Mouse (Mus musculus) adrenal gland, postnatal 36 days (tissue): ENCODE data around the gene Rbsn. TPM values are rescaled to one million over a fixed set of nuclear protein-coding genes. Genes with fewer than 3 reads are reported as not detected.

Source experiments
- DNase-seq, 2 experiments: peaks; one replicate each; pipeline ENCODE4 v3.0.0; 2021; ENCODE audit warnings: mixed read lengths in 1 of 2
- long read RNA-seq, 2 experiments: library from polyadenylated mRNA; stranded (forward); transcript quantifications; one replicate each; pipeline ENCODE4 v2.0.0; 2021; ENCODE audit warnings: borderline sequencing depth in 2 of 2
- total RNA-seq, 2 experiments: library from RNA; stranded (reverse); gene quantifications; 2 replicates each; pipeline ENCODE4 v1.2.3; 2021

Rbsn gene
- total RNA-seq, result 10 to 100 TPM; 20.4 to 23.1 TPM
- long read RNA-seq, experiment 1, full-length matches to known transcripts, result 7 of 19 reads
- long read RNA-seq, experiment 1, partial matches to known transcripts, result 3 of 19 reads
- long read RNA-seq, experiment 1, other reads (novel, unspliced or antisense), result 9 of 19 reads
- long read RNA-seq, experiment 2, full-length matches to known transcripts, result 3 of 5 reads
- long read RNA-seq, experiment 2, partial matches to known transcripts, result 0 of 5 reads
- long read RNA-seq, experiment 2, other reads (novel, unspliced or antisense), result 2 of 5 reads

DNA sequence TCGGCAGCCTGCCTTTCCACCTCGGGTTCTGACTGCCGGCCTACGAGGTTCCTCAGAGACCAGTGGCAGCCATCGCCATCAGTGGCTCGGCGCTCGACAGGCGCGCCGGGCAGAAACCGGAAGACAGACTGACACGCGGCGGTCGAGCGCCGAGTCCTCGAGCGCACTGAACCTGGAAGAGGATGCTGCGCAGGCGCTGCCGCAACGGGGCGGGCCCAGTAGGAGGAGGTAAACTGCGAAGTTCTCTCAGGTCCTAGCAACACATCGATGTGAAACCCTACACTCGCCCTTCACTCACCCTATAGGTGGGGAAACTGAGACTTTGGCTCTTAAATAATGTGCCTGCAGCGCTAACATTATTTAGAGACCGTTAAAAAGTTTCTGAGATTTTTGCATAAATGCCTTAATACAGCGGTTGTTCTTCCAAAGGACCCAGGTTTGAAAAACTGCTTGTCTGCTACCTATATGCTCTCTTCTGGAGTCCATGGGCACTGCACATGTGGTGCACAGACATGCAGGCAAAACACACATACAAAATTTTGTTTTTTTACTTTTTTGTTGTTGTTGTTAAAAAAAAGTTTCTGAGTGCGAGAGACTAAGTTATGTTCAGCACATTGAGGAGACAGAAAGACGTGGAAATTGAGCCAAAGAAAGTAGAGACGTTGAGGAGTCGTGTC lies at the start of gene Rbsn:
Rbsn (minus strand) TSS at position 153 of the 677 bp plus-strand sequence.
- peak; percentile 94 to 97 for DNase-seq

GRCm38 (mm10) chr6:92261162-92261843 lies 46.6 kb upstream of the Rbsn start:
- DNase-seq, result no peak

- no peak for DNase-seq
Observed at GRCm38 (mm10) chr6:92255346-92255745, 40.6 kb upstream of the Rbsn start.

DNA sequence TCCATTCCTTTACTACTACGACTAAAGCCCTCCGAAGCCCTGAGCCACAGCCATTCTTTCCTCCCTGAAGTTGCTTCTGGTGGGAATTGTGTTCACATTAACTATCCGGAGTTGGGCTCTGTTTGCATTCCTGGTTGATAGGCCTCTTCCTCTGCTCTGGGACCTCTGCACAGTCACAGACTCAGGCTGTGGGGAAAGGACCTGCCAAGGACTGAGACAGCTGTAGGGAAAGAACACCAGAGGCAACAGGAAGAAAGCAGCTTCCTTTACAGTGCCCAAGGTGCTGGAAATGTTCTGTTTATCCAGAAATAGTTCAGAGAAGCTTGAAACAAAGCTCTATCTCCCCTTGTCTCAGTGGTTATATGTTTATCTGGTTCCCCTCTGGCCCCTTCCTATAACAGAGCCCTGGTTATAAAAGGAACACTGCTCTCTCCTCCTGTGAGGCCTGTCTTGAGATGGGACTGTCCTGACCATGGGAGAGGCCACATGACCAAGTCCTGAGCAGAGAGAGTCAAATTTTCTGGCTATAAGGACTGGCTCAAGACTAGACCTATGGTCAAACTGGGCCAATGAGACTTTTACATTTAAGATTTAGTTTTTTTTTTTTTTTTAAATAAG lies 38.6 kb upstream of the Rbsn start:
- DNase-seq, result no peak

GRCm38 (mm10) chr6:92247215-92247919 lies 32.6 kb upstream of the Rbsn start:
- DNase-seq, result no peak

DNA sequence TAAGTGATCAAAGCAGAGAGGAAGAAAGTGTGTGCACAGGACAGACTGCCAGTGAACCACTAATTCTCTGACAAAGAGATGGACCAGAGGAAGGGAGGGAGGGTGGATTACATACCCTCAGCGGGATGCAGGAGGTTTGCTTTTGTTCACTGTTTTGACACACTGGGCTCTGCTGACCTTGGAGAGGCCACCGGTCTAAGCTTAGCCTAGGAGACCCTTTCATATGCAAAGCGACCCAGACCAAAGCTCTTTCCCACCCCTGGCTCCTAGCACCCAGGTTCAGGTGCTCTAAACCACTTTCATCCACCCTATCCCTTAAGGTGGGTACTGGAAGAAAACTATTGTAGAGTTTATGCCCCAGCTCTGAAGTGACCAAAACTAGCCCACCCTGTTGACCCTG lies 31.6 kb upstream of the Rbsn start:
- DNase-seq, result no peak

- no peak for DNase-seq
Observed at GRCm38 (mm10) chr6:92244591-92244990, 29.9 kb upstream of the Rbsn start, which contains the start of gene Trh. Gene Trh (minus strand): TSS chr6:92244650.

- peak; percentile 66 to 76 for DNase-seq
Observed at GRCm38 (mm10) chr6:92241178-92241906, 26.6 kb upstream of the Rbsn start.

- DNase-seq, result no peak
Observed at GRCm38 (mm10) chr6:92235036-92235435, 20.3 kb upstream of the Rbsn start.

DNA sequence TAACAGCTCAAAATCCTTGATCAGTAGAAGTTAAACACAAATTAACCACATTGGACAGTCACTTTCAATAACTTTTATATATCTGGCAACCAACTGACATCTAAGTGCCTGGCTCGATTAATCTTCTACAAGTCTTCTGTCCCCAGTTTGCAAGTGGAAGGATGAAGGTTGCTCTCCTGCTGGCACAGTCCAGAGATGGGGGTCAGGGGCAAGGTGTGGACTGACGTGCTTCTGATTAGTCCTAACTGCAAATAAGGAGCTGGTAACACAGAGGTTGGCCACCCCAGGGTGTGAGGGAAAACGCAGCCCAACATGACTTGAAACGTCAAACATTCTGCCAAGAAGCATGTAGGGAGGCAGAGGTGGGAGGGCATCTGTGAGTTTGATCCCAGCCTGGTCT lies 17.0 kb upstream of the Rbsn start:
- no peak for DNase-seq

GRCm38 (mm10) chr6:92231356-92231755 lies 16.6 kb upstream of the Rbsn start:
- peak in 1 of 2 experiments; percentile 9 for DNase-seq

GRCm38 (mm10) chr6:92229586-92229985 lies 14.9 kb upstream of the Rbsn start:
- DNase-seq, result no peak

DNA sequence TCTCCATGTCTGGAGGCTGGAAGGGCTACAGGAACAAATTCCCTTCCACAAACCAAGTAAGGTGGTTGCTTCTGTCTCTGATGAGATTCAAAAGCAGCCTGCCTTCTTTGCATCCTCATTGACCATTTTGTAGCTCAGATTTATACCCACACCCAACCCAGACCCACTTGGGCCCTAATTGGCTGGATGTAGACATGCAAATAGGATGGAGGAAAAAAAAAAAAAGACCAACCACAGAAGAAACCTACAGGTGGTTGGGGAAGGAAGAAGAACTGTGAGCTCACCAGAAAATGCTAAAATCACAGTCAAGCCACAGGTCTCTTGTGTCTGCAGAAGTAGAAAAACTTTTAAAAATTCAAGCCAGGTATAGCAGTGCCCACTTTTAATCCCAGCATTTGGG lies 14.4 kb upstream of the Rbsn start:
- DNase-seq, result no peak

DNA sequence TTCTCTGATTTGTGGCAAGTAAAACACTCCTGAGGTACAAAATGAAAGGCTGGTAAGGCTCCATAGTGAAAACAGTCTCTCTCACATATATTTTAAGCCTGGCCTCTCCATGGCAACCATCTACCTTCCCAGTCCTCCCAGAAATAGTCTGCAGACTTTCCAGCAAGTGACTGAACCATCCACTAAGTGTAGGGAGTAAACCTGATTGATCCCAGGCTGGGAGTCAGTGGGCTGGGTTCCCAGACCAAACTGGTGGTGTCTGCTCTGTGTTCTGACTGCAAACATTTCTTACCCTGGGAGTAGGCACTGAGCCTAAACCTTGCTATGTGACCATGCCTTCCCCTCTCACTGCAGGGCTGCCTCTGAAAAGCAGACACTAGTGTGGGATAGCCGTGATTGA lies 10.3 kb upstream of the Rbsn start:
- no peak for DNase-seq

DNA sequence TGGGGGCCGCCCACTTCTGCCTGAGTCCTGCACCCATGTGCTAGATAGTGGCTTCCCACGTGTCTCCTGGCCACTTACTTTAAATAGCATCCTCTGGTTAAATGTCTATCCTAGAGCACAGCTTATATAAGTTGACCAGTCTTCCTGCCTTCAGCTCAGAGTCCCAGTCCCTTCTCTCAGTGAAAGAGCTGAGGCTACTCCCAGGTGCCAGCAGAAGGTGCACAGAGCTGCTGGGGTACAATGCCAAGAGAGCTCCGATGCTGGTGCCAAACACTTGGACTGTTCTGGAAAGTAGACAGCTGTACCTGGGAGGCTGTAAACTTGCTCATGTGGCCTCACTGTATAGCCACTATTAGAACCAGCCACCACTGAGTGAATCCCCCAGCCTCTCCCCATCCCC lies 7.3 kb upstream of the Rbsn start:
- DNase-seq, result no peak

DNA sequence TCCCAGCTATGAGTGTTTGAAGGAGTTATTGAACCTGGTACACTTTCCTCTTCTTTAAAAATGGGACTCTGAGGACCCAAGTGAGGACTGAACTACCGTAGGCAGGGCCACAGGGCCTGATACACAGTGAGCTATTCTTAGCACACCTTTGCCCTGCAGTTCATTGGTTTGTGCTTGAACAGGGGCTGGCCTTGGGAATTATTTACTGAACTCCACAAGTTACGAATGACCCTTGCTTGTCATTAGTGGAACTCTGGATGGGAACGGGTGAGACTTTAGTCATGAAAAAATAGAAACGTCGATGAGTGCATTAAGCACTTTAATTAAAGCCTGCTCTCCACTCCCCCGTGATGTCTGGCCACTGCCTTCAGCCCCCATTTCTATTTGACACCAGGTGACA lies 6.9 kb upstream of the Rbsn start:
- DNase-seq, result no peak

- peak; percentile 40 to 58 for DNase-seq
Observed at GRCm38 (mm10) chr6:92219445-92219844, 4.7 kb upstream of the Rbsn start.

DNA sequence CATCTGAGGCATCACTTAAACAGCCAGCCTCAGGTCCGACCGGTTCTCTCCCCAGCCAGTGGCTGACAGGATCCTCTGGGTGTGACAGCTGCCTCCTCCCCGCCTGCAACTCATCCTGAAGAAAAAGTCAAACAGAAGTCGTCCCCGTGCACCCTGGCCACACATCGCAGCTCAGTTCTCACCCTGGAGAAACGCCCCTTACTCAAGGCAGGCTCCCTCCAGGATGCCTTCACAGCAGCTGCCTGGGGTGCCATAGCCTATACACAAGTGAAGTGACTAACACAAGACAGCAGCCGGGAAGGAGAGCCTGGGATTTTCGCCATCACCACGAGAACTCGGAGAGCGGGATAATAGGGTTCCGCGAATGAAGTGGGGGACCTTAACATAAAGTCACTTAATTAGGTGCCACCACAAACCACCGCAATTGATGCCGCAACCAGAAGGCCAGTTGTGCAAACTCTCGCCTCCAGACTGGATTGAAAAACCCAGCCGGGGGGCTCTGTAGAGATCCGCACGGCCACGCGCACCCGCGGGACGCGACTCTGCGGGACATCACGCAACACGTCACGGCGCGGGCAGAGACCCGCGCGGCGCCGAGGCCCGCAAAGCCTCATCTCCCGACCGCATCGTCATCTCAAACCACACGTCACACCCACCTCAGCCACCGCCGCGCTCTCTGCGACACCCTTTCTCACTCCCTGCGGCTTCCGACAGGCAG lies 511 bp downstream of the Rbsn start:
- peak in 1 of 2 experiments; percentile 7 for DNase-seq

GRCm38 (mm10) chr6:92199414-92199813 lies 15.3 kb downstream of the Rbsn start:
- no peak for DNase-seq

DNA sequence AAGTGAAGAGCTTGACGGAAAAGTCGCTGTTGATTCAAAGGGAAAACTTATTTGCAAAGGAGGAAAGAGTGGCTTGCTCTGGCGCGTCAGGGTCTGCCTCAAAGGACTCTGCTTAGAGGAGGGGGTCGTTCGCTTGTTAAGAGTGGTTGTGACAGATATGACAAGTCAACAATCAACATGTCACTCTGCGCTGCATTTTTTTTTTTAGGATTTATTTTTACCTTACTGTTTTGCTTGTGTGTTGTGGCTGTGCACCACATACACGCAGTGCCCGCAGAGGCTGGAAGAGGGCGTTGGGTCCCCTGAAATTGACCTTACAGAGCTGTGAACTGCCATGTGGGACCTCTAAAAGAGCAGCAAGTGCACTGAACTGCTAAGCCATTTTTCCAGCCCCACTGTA lies 30.5 kb downstream of the Rbsn start:
- peak in 1 of 2 experiments; percentile 16 for DNase-seq
